Mouse (Mus musculus): Measurements from ENCODE around the gene Xpr1. TPM values are rescaled to one million over a fixed set of nuclear protein-coding genes. Genes with fewer than 3 reads are reported as not detected.

Xpr1 gene
- 44.5 and 50.1 TPM in 2 replicates for total RNA-seq (2014; fragmentation: Nextera tagmentation)
- 25.0 and 34.3 TPM in 2 replicates for total RNA-seq (2017)

GRCm38 (mm10) chr1:155416701-155417677, at the start of gene Xpr1:
Gene Xpr1, minus strand, starts transcription at chr1:155417415.
- peak; percentile 94 for ATAC-seq (replicated peaks; ENCODE audit: low FRiP score, low TSS enrichment, poor library complexity, severe bottlenecking)

DNA sequence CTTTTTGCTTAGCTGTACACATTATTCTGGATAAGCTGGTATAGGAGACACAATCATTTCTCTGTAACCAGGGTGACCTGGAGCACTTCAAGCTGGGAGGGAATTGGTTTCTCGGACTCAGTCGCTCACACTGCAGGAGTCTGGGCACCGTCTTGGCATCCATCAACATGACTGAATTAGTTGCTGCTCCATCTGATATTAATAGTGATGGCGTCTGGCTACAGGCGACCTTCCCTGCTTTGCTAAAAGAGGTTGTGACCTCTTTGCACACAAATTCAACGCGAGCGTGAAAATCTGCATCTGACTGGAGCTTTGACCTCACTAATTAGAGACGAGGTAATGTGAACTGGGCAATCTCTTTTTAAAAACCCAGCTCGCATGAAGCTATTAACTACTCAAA, 46.2 kb upstream of the Xpr1 start:
- ATAC-seq (replicated peaks; ENCODE audit: low FRiP score, low TSS enrichment, poor library complexity, severe bottlenecking): no peak

- ATAC-seq (replicated peaks; ENCODE audit: low FRiP score, low TSS enrichment, poor library complexity, severe bottlenecking): no peak
Observed at GRCm38 (mm10) chr1:155462582-155462981, 45.4 kb upstream of the Xpr1 start.

- no peak for ATAC-seq (replicated peaks; ENCODE audit: low FRiP score, low TSS enrichment, poor library complexity, severe bottlenecking)
Observed at GRCm38 (mm10) chr1:155457532-155457931, 40.3 kb upstream of the Xpr1 start.

- ATAC-seq (replicated peaks; ENCODE audit: low FRiP score, low TSS enrichment, poor library complexity, severe bottlenecking): no peak
Observed at GRCm38 (mm10) chr1:155453180-155453579, 36.0 kb upstream of the Xpr1 start.

DNA sequence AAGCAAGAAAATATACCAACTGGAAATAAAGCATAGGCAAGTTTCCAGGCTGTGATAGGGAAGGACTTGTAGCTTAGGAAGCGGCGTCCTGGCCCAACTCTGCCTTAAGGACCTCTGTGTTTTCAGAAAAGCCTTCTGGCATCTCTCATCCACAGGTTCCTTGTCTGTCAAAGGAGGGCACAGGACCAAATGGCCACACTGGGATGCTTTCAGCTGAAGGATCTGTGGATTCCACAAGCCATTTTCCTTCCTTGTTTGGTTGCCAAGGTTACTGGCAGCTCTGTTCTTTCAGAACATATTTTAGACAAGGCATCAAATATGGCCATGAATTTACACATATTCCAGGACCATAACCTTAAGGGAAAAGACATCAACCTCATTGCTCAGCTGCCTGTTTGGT, 31.7 kb upstream of the Xpr1 start:
- ATAC-seq (replicated peaks; ENCODE audit: low FRiP score, low TSS enrichment, poor library complexity, severe bottlenecking): no peak

GRCm38 (mm10) chr1:155447277-155447676, 30.1 kb upstream of the Xpr1 start:
- ATAC-seq (replicated peaks; ENCODE audit: low FRiP score, low TSS enrichment, poor library complexity, severe bottlenecking): 0 out of 2 replicates have a peak, but pooled peaks have one; percentile 44

GRCm38 (mm10) chr1:155443115-155443514, 25.9 kb upstream of the Xpr1 start:
- no peak for ATAC-seq (replicated peaks; ENCODE audit: low FRiP score, low TSS enrichment, poor library complexity, severe bottlenecking)

DNA sequence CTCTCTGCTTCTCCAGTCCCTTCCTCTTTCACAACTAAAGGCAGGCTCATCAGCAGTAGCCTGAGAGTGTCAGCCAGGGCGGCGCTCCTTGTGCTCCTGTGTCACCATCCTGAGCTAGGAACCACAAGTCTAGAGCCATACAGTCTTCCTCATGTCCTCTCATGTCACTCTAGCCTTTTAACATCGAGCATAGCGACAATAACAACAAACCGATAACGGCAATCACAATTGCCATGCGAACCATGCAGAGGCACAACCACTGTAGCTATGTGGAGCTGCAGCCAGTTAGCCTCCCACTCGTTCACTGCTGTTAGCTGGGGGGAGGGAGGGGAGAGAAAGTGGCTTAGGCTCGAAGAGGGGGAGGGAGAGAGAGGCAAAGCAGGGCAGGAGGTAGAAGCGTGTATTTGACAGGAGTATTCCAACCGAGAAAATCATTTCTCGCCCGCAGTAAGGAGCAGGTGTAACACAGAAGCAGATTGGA, 25.3 kb upstream of the Xpr1 start:
- ATAC-seq (replicated peaks; ENCODE audit: low FRiP score, low TSS enrichment, poor library complexity, severe bottlenecking): no peak

DNA sequence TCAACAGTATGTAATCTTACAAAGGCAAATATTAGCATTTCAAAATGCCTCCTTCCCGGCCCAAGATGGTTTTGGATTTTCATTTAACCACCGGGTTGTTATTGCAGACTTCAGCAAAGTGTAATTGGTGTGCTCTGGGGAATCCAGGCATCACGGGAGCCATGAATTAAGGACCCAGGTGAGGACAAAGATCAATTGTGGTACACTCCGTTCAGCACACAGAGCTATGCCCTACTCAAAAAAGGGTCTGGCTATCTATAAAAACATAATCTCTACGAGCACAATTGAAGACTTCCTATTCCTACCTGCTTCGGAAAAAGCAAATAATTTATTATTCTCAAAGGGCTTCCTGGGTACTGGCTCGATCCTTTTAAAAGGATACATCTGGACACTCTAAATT, 22.3 kb upstream of the Xpr1 start:
- ATAC-seq (replicated peaks; ENCODE audit: low FRiP score, low TSS enrichment, poor library complexity, severe bottlenecking): no peak

- ATAC-seq (replicated peaks; ENCODE audit: low FRiP score, low TSS enrichment, poor library complexity, severe bottlenecking): no peak
Observed at GRCm38 (mm10) chr1:155438525-155438924, 21.3 kb upstream of the Xpr1 start.

DNA sequence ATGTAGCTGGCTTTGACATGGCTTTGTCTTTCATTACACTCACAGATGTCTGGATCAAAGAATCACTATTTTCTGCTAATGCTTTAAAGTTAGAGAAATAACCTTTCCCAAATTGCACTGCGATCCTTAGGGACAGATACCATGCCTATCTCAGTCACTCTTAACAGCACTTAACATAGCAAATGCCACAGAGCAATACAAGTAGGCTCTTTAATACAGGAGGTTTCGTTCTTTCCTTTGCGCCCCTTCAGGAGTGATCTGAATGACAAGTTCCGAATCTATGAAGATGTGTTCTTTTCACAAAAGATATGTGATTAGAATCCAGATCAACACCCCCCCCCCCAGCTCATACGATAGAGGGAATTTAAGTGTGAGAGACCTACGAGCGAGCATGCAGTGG, 12.1 kb upstream of the Xpr1 start:
- no peak for ATAC-seq (replicated peaks; ENCODE audit: low FRiP score, low TSS enrichment, poor library complexity, severe bottlenecking)

DNA sequence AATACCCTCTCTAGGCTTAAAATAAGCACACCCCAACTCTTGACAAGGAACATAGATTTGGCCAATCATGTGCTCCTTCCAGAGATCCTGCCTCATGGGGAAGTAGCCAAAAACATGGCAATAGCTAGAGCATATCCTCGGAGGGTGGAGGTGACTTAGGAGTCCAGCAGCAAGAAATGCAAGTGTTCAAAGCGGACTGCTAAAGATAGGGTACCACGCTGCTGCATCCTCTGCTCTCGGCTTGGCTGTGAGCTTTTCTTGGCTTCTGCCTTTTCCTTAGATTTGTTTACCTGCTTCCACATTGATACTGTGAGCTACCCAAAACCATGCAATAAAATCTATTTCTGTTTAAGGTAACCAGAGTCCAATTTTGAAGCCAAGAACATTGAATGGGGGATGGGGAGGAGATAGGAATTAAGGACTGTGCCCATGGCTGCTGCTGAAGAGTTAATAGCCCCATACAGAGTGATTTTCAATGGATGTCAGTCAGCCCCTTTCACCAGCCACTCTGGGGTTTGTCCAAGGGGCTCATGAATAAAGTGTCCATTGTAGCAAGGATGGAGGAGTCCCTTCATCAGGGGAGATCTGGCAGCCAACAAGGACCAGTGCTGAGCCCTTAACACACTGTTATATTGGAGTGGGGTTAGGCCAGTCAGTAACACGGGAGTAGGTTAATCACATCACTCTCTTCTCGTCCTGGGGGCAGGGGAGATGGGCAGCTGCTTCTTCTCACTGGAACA, 10.1 kb upstream of the Xpr1 start:
- no peak for ATAC-seq (replicated peaks; ENCODE audit: low FRiP score, low TSS enrichment, poor library complexity, severe bottlenecking)

- peak; percentile 35 for ATAC-seq (replicated peaks; ENCODE audit: low FRiP score, low TSS enrichment, poor library complexity, severe bottlenecking)
Observed at GRCm38 (mm10) chr1:155425743-155426315, 8.6 kb upstream of the Xpr1 start.

DNA sequence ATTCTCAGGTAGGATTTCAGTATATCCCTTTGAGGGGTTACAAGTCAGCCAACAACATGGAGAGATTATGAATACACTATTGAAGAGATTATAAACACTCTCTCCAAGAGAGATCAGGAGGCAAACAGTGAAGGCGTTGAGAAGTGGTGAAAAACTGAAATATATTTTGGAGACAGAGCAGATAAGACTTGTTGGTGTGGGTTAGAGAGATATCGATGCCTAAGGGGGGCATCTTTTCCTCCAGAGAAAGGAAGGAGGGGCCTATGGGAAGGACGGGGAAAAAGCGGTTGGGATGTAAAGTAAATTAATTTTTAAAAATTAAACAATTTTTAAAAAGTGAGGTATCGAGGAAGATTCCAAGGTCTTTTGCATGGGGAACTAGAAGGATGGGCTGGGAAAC, 8.1 kb upstream of the Xpr1 start:
- peak; percentile 51 for ATAC-seq (replicated peaks; ENCODE audit: low FRiP score, low TSS enrichment, poor library complexity, severe bottlenecking)

GRCm38 (mm10) chr1:155423801-155424200, 6.6 kb upstream of the Xpr1 start:
- ATAC-seq (replicated peaks; ENCODE audit: low FRiP score, low TSS enrichment, poor library complexity, severe bottlenecking): no peak

GRCm38 (mm10) chr1:155422022-155422421, 4.8 kb upstream of the Xpr1 start:
- ATAC-seq (replicated peaks; ENCODE audit: low FRiP score, low TSS enrichment, poor library complexity, severe bottlenecking): no peak

DNA sequence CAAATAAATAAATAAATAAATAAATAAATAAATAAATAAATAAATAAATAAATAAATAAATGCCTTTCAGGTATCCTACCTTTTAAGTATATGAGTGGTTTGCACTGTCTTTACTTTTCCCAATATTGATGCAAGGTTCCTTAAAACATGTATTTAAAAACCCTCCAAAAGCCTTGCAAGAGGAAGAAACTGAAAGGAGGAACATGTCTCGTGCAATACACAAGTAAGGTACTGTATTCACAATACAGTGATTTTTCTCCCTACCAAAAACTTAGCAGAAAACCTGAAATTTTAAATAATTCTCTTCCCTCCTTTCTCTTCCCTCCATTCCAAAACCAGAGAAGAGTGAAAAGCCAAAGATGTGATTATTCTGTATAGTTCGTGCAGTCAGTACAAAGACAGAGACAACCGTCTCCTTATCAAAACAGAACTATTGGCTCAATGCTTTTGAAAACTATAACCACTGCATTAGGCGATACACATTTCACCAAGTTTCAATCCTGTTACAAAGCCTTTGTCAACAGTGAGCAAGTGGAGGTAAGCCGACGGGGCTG, 991 bp downstream of the Xpr1 start:
- ATAC-seq (replicated peaks; ENCODE audit: low FRiP score, low TSS enrichment, poor library complexity, severe bottlenecking): no peak

DNA sequence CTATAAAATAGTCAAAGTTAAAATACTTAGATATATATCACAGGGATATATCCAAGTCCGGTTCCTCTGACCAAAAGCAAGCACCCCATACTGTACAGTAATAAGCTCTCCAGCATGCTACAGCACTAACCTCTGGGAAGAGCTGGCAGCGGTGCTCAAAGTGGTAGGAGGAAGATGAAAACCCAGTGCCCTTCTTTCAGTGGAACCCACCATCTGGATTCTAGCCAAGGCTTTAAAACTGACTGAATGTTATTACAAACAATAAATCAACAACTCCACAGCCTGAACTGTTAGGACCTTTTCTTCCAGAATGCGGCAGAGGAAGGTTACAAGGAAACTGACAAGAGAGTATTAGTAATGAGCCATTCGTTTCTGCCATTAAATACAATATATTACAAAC, 1.8 kb downstream of the Xpr1 start:
- ATAC-seq (replicated peaks; ENCODE audit: low FRiP score, low TSS enrichment, poor library complexity, severe bottlenecking): no peak

DNA sequence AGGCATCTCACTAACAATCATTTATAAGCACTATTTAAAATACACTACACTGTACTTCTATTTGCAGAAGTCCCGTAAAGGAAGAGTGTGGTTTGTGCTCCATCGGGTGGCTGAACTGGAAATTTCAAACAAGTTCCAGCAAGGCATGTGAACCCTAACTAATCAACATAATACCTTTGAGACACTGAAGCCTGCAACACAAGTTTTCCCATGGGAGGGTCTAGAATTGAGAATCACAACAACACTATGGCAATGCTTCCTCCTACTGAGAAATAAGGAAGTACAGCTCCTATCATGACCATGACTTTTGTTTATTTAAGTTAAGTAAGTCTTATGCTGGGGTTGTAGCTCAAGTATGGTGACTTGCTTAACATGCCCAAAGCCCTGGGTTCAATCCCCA, 4.5 kb downstream of the Xpr1 start:
- no peak for ATAC-seq (replicated peaks; ENCODE audit: low FRiP score, low TSS enrichment, poor library complexity, severe bottlenecking)
